Mouse (Mus musculus) midbrain, postnatal 0 days (tissue): ENCODE measurements around the gene Gm17654. TPM values are rescaled to one million over a fixed set of nuclear protein-coding genes. Genes with fewer than 3 reads are reported as not detected.
A peak's percentile ranks its signal among the peaks of the same experiment; 100 is the strongest.
"Not testable (repeated sequence)": the region's sequence is repeated elsewhere in the genome, so short reads cannot be mapped to it uniquely, and the experiment has no call there.

Experiments
- ATAC-seq: fragments of 200-750 bp; cut with Nextera tagmentation; 2 replicates; pipeline ENCODE4 v1.8.0; 2017; ENCODE audit warnings: moderate number of reproducible peaks, mild to moderate bottlenecking, moderate TSS enrichment, moderate library complexity; ENCODE audit not compliant: low FRiP score
- DNase-seq: peaks from one replicate; pipeline ENCODE4 v3.0.0-alpha.2; 2015; ENCODE audit warnings: low spot score
- H3K27ac ChIP-seq: fragments of 300-500 bp; sonication (generic); 2 replicates; pipeline ENCODE4 v1.5.1; 2014; ENCODE audit warnings: low read depth, mild to moderate bottlenecking, low read length, mixed read lengths
- H3K27me3 ChIP-seq: fragments of 300-500 bp; sonication (generic); 2 replicates; pipeline ENCODE4 v1.6.1; 2014; ENCODE audit warnings: low read length, control low read depth, mixed read lengths; ENCODE audit not compliant: insufficient read depth
- H3K36me3 ChIP-seq: fragments of 300-500 bp; sonication (generic); 2 replicates; pipeline ENCODE4 v1.6.1; 2014; ENCODE audit warnings: low read length, control low read depth, mixed read lengths; ENCODE audit not compliant: insufficient read depth
- H3K4me1 ChIP-seq: fragments of 300-500 bp; sonication (generic); 2 replicates; pipeline ENCODE4 v1.6.1; 2014; ENCODE audit warnings: mild to moderate bottlenecking, control low read depth, antibody characterized with exemption, low read length, mixed read lengths; ENCODE audit not compliant: insufficient read depth
- H3K4me2 ChIP-seq: fragments of 300-500 bp; sonication (generic); 2 replicates; pipeline ENCODE4 v1.6.1; 2014; ENCODE audit warnings: low read depth, mild to moderate bottlenecking, low read length, mixed read lengths; ENCODE audit not compliant: poor library complexity, severe bottlenecking
- H3K4me3 ChIP-seq: fragments of 300-500 bp; sonication (generic); 2 replicates; pipeline ENCODE4 v1.5.1; 2014; ENCODE audit warnings: low read depth, mild to moderate bottlenecking, low read length, moderate library complexity
- H3K9ac ChIP-seq: fragments of 300-500 bp; sonication (generic); replicated peaks from 2 replicates; pipeline ENCODE4 v1.6.1; 2014; ENCODE audit warnings: mild to moderate bottlenecking, low read length, moderate library complexity, mixed read lengths; ENCODE audit not compliant: poor library complexity, severe bottlenecking
- H3K9me3 ChIP-seq: fragments of 300-500 bp; sonication (generic); 2 replicates; pipeline ENCODE4 v1.6.1; 2016; ENCODE audit warnings: low read length, control low read depth
- WGBS: fragments of 180-500 bp; shearing (Covaris S2); extraction: QIAGEN DNeasy Blood & Tissue Kit; methylation state at CpG from one replicate; pipeline ENCODE4 v1.1.7; 2014; 5-methylcytosine and 5-hydroxymethylcytosine counted together
- polyA plus RNA-seq: library from polyadenylated mRNA; unstranded; fragments of >200 nt; fragmentation: Nextera tagmentation; extraction: Ambion mirVana; gene quantifications from 2 replicates; pipeline ENCODE4 v1.2.1, GENCODE M21; 2015
- total RNA-seq: library from RNA; depleted of rRNA; stranded (reverse); fragments of >200 nt; gene quantifications from 2 replicates; pipeline ENCODE4 v1.2.3, GENCODE M21; 2014; rRNA removed

The Gm17654 gene
- total and polyA plus RNA-seq, 2 experiments from 2014 or later, result 0.11 TPM; not detected in 1

GRCm38 (mm10) chr14:43531052-43532010, 47.6 kb downstream of the Gm17654 start:
- H3K4me3 ChIP-seq, DNase-seq, H3K9me3 ChIP-seq, H3K27me3 ChIP-seq, H3K27ac ChIP-seq, H3K4me1 ChIP-seq, H3K36me3 ChIP-seq, H3K9ac ChIP-seq, H3K4me2 ChIP-seq: not testable (repeated sequence)
- WGBS, result 30% methylated on average over 14 of the region's 15 CpGs
- ATAC-seq, result peak; percentile 41; the same call in 1 of the 2 replicates

Other genes with a start within 250 kb of the Gm17654 start
- gene 1700001F09Rik, start 231.3 kb downstream of the Gm17654 start, total RNA-seq, result not detected in 2 replicates
- gene 1700001F09Rik, start 231.3 kb downstream of the Gm17654 start, polyA plus RNA-seq, result 0.30 TPM in 1 of 2 replicates, not detected in the other
- gene Gm8138, start 162.8 kb downstream of the Gm17654 start, total RNA-seq, result not detected in 2 replicates
- not detected in 2 replicates for gene Gm8138, start 162.8 kb downstream of the Gm17654 start, polyA plus RNA-seq
- gene Gm5799, start 35.6 kb downstream of the Gm17654 start, total RNA-seq, result not detected in 2 replicates
- not detected in 2 replicates for gene Gm5799, start 35.6 kb downstream of the Gm17654 start, polyA plus RNA-seq
- not detected in 2 replicates for gene Gm10375, start 28.9 kb upstream of the Gm17654 start, total RNA-seq
- gene Gm10375, start 28.9 kb upstream of the Gm17654 start, polyA plus RNA-seq, result not detected in 2 replicates
- not detected in 2 replicates for gene Gm8165, start 98.1 kb upstream of the Gm17654 start, total RNA-seq
- gene Gm8165, start 98.1 kb upstream of the Gm17654 start, polyA plus RNA-seq, result not detected in 2 replicates
- gene Gm7324, start 118.7 kb upstream of the Gm17654 start, total RNA-seq, result 0.33 and 0.52 TPM in 2 replicates
- gene Gm7324, start 118.7 kb upstream of the Gm17654 start, polyA plus RNA-seq, result 0.88 and 1.2 TPM in 2 replicates
- gene Gm16506, start 148.3 kb upstream of the Gm17654 start, total RNA-seq, result not detected in 2 replicates
- not detected in 2 replicates for gene Gm16506, start 148.3 kb upstream of the Gm17654 start, polyA plus RNA-seq
- gene Gm6526, start 168.7 kb upstream of the Gm17654 start, total RNA-seq, result not detected in 2 replicates
- gene Gm6526, start 168.7 kb upstream of the Gm17654 start, polyA plus RNA-seq, result not detected in 2 replicates
- not detected in 2 replicates for gene Gm8180, start 205.6 kb upstream of the Gm17654 start, total RNA-seq
- not detected in 2 replicates for gene Gm8180, start 205.6 kb upstream of the Gm17654 start, polyA plus RNA-seq